Mouse (Mus musculus) urinary bladder, postnatal 10 days (tissue): Measurements from ENCODE around the gene Rbbp8nl.

ENCODE experiments used
- DNase-seq: peaks from one replicate; pipeline ENCODE4 v3.0.0; 2022; ENCODE audit warnings: low spot score

The Rbbp8nl gene

GRCm38 (mm10) chr2:180229129-180229528 lies 60.5 kb downstream of the Rbbp8nl start:
- no peak for DNase-seq

GRCm38 (mm10) chr2:180228592-180228991 lies 61.1 kb downstream of the Rbbp8nl start:
- DNase-seq, result no peak

- no peak for DNase-seq
Measured at GRCm38 (mm10) chr2:180228060-180228458, 61.6 kb downstream of the Rbbp8nl start.
